Mouse (Mus musculus) embryonic facial prominence, embryonic 13.5 days (tissue): ENCODE results near the gene Sbno2. TPM values are rescaled to one million over a fixed set of nuclear protein-coding genes. Genes with fewer than 3 reads are reported as not detected.

Source experiments
- ATAC-seq: fragments of 200-750 bp; cut with Nextera tagmentation; 2 replicates; pipeline ENCODE4 v1.8.0; 2017; ENCODE audit warnings: low read depth; ENCODE audit not compliant: insufficient number of reproducible peaks, insufficient read depth, low FRiP score, low TSS enrichment
- H3K27ac ChIP-seq: fragments of 300-500 bp; sonication (generic); 2 replicates; pipeline ENCODE4 v1.5.1; 2015; ENCODE audit warnings: moderate library complexity, mild to moderate bottlenecking, inconsistent platforms
- H3K27me3 ChIP-seq: fragments of 300-500 bp; sonication (generic); 2 replicates; pipeline ENCODE4 v1.6.1; 2015; ENCODE audit warnings: mild to moderate bottlenecking, inconsistent platforms
- H3K36me3 ChIP-seq: fragments of 300-500 bp; sonication (generic); 2 replicates; pipeline ENCODE4 v1.6.1; 2015; ENCODE audit warnings: mild to moderate bottlenecking, inconsistent platforms
- H3K4me1 ChIP-seq: fragments of 300-500 bp; sonication (generic); 2 replicates; pipeline ENCODE4 v1.6.1; 2015; ENCODE audit warnings: inconsistent platforms
- H3K4me2 ChIP-seq: fragments of 300-500 bp; sonication (generic); 2 replicates; pipeline ENCODE4 v1.6.1; 2015; ENCODE audit warnings: moderate library complexity, mild to moderate bottlenecking, inconsistent platforms
- H3K4me3 ChIP-seq: fragments of 300-500 bp; sonication (generic); 2 replicates; pipeline ENCODE4 v1.5.1; 2015; ENCODE audit warnings: mild to moderate bottlenecking, inconsistent platforms
- H3K9ac ChIP-seq: fragments of 300-500 bp; sonication (generic); 2 replicates; pipeline ENCODE4 v1.6.1; 2015; ENCODE audit warnings: mild to moderate bottlenecking, inconsistent platforms
- H3K9me3 ChIP-seq: fragments of 300-500 bp; sonication (generic); 2 replicates; pipeline ENCODE4 v1.6.1; 2016; ENCODE audit warnings: inconsistent platforms
- WGBS: fragments of 180-500 bp; shearing (Covaris S2); methylation state at CpG from one replicate; pipeline ENCODE4 v1.1.7; 2015; ENCODE audit warnings: mixed read lengths; 5-methylcytosine and 5-hydroxymethylcytosine counted together
- polyA plus RNA-seq: library from polyadenylated mRNA; unstranded; fragments of >200 nt; fragmentation: Nextera tagmentation; extraction: Ambion mirVana; gene quantifications from 2 replicates; pipeline ENCODE4 v1.2.1, GENCODE M21; 2015

Sbno2 gene
- polyA plus RNA-seq, 1 experiment from 2014 or later = 15.8 TPM

- Histone ChIP-seq H3K4me1 (peaks cover under 1% of the 10 kb centered on the region), H3K9me3 (no peaks in the 10 kb centered on the region), H3K4me3 (no peak overlapping the region), H3K27me3 (no peaks in the 10 kb centered on the region), H3K27ac (no peak overlapping the region), H3K9ac (peak overlapping the region; percentile 7; the same call in 1 of the 2 replicates), H3K36me3 (peaks cover 82% of the 10 kb centered on the region), H3K4me2 (no peak overlapping the region)
- WGBS = 73% methylated on average over 3 of the region's 3 CpGs
- ATAC-seq = no peak
Measured at GRCm38 (mm10) chr10:80081075-80081474, 24.3 kb downstream of the Sbno2 start.

- H3K4me1 ChIP-seq = peaks cover 6% of the 10 kb centered on the region
- no peaks in the 10 kb centered on the region for H3K27me3 ChIP-seq
- ATAC-seq = no peak
- WGBS = 77% methylated on average over 16 of the region's 16 CpGs
- H3K4me2 ChIP-seq = no peak overlapping the region
- no peak overlapping the region for H3K4me3 ChIP-seq
- peaks cover 82% of the 10 kb centered on the region for H3K36me3 ChIP-seq
- no peak overlapping the region for H3K27ac ChIP-seq
- peak overlapping the region; percentile 7; the same call in 1 of the 2 replicates for H3K9ac ChIP-seq
- no peaks in the 10 kb centered on the region for H3K9me3 ChIP-seq
Measured at GRCm38 (mm10) chr10:80080396-80081070, 24.8 kb downstream of the Sbno2 start.

DNA sequence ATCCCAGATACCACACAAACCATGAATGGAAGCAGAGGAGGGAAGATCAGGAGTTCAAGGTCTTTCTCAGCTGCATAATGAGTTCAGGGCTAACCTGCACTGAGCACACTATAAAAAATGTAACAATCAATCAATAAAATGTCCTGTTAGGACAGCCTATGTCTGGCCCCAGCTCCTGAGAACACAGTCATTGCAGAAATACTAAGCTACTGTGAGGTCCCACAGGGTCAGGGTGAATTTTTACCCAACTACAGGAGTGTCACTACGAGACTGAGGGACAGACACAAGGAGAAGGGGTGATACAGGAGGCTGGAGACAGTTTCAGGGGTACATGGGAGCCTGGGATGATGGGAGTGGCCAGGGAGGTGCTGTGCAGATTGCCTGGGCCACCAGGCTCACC lies 27.0 kb downstream of the Sbno2 start:
- H3K9me3 ChIP-seq = no peaks in the 10 kb centered on the region
- H3K27ac ChIP-seq = no peak overlapping the region
- H3K36me3 ChIP-seq = peaks cover 61% of the 10 kb centered on the region
- 100% methylated on average over 1 of the region's 1 CpGs for WGBS
- no peaks in the 10 kb centered on the region for H3K27me3 ChIP-seq
- H3K9ac ChIP-seq = no peak overlapping the region
- H3K4me1 ChIP-seq = peaks cover 14% of the 10 kb centered on the region
- no peak for ATAC-seq
- no peak overlapping the region for H3K4me2 ChIP-seq
- H3K4me3 ChIP-seq = no peak overlapping the region

- Histone ChIP-seq H3K4me1 (peaks cover 24% of the 10 kb centered on the region), H3K9me3 (no peaks in the 10 kb centered on the region), H3K9ac (0 out of 2 replicates have a peak overlapping the region, but pooled peaks have one; percentile 16), H3K4me2 (no peak overlapping the region), H3K27ac (no peak overlapping the region), H3K27me3 (no peaks in the 10 kb centered on the region), H3K36me3 (peaks cover 51% of the 10 kb centered on the region), H3K4me3 (no peak overlapping the region)
- ATAC-seq = no peak
- 85% methylated on average over 5 of the region's 5 CpGs for WGBS
Measured at GRCm38 (mm10) chr10:80077312-80077711, 28.1 kb downstream of the Sbno2 start.

- no peaks in the 10 kb centered on the region for H3K27me3 ChIP-seq
- H3K4me1 ChIP-seq = peaks cover 33% of the 10 kb centered on the region
- peaks cover 48% of the 10 kb centered on the region for H3K36me3 ChIP-seq
- H3K9me3 ChIP-seq = no peaks in the 10 kb centered on the region
- no peak overlapping the region for H3K4me2 ChIP-seq
- no peak overlapping the region for H3K27ac ChIP-seq
- H3K4me3 ChIP-seq = no peak overlapping the region
- WGBS = 93% methylated on average over 4 of the region's 4 CpGs
- H3K9ac ChIP-seq = no peak overlapping the region
- no peak for ATAC-seq
Measured at GRCm38 (mm10) chr10:80076386-80076785, 29.0 kb downstream of the Sbno2 start.

DNA sequence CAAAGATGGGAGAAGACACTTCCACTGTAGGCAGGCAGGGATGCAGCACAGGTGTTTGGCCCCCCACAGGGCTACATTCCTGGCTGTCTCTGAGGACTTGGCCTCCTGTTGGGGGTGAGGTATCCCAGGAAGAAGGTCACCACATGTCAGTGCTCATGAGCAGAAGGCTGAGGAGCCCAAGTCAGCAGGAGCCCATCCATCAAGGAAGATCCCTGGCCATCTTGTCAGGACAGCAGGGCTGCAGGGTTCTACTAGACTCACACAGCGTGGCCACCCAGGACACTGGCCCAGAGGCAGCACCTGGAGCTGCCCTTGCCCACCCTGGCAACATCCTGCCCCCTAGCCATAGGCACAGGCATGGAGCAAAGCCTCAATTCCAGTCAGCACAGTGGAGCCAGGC lies 29.4 kb downstream of the Sbno2 start:
- Histone ChIP-seq H3K4me3 (no peak overlapping the region), H3K9ac (peak overlapping the region; percentile 32; the same call in 1 of the 2 replicates), H3K27me3 (no peaks in the 10 kb centered on the region), H3K36me3 (peaks cover 43% of the 10 kb centered on the region), H3K4me1 (peaks cover 38% of the 10 kb centered on the region), H3K27ac (peak overlapping the region; percentile 12; the same call in 1 of the 2 replicates), H3K4me2 (no peak overlapping the region), H3K9me3 (no peaks in the 10 kb centered on the region)
- no peak for ATAC-seq
- WGBS = 61% methylated on average over 1 of the region's 1 CpGs

DNA sequence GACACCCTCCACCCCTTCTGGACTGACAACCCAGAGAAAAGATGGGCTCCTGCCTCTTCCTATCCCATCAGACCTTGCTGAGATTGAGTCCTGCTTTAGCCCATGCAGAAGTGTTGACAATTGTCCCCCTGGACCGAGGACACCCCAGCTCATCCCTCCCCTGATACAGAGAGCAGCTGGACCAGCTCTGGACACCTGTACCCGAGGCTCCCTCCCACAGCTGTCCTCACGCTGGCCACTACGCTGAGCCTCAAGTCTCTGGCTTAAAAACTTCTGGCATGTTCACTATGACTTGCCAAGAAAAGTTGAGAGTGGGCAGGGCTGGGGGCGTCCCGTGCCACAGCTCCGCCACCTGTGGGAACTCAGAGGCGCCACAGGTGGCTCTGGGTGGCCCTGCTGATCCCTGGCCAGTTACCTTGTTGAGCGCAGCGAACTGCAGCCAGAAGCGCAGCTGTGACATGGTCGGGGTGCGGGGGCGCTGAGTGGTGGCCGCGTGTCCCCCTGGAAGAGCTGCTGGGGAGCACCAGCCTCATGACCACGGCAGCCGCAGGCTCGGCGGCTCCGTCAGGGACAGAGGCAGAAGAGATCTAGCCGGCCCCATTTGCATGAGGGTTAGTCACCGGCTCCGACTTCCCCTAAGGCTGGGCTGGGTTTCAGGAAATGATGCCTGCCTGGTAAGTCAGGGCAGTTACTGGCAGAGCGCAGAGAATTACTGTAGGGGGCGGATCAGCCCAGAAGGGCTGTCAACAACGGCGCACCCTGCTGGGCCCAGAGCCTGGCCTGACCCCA lies 30.4 kb downstream of the Sbno2 start:
- Histone ChIP-seq H3K27ac (peak overlapping the region; percentile 12; the same call in 1 of the 2 replicates), H3K9ac (peak overlapping the region; percentile 33), H3K9me3 (no peaks in the 10 kb centered on the region), H3K4me1 (peaks cover 42% of the 10 kb centered on the region), H3K36me3 (peaks cover 37% of the 10 kb centered on the region), H3K4me3 (no peak overlapping the region), H3K27me3 (no peaks in the 10 kb centered on the region), H3K4me2 (peak overlapping the region; percentile 42)
- 16% methylated on average over 28 of the region's 28 CpGs for WGBS
- no peak for ATAC-seq

- H3K27ac ChIP-seq = peak overlapping the region; percentile 7; the same call in 1 of the 2 replicates
- no peak overlapping the region for H3K4me3 ChIP-seq
- H3K36me3 ChIP-seq = peaks cover 29% of the 10 kb centered on the region
- H3K9ac ChIP-seq = 0 out of 2 replicates have a peak overlapping the region, but pooled peaks have one; percentile 27
- WGBS = 71% methylated on average over 20 of the region's 20 CpGs
- H3K27me3 ChIP-seq = no peaks in the 10 kb centered on the region
- no peak for ATAC-seq
- peaks cover 42% of the 10 kb centered on the region for H3K4me1 ChIP-seq
- H3K9me3 ChIP-seq = no peaks in the 10 kb centered on the region
- no peak overlapping the region for H3K4me2 ChIP-seq
Measured at GRCm38 (mm10) chr10:80072623-80073489, 32.5 kb downstream of the Sbno2 start.

DNA sequence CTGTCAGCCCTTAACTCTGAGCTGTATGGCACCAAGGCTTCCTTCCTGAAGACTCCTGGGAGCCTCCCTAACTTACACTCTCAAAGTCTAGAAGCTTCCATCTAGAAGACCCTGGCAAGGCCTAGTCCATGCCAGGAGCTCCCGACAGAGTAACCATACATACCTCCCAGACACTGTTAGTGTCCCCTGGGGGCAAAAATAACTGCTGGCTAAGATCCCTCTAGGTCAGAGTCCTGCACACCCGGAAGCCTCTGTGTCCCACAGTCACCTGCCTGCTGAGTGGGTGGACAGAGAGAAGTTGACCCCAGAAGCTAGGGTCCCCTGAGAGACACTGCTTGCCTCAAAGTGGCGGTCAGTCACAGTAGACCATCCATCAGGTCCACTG lies 33.9 kb downstream of the Sbno2 start:
- no peak overlapping the region for H3K4me2 ChIP-seq
- no peaks in the 10 kb centered on the region for H3K9me3 ChIP-seq
- H3K4me1 ChIP-seq = peaks cover 42% of the 10 kb centered on the region
- peak overlapping the region; percentile 71 for H3K27ac ChIP-seq
- H3K9ac ChIP-seq = 0 out of 2 replicates have a peak overlapping the region, but pooled peaks have one; percentile 32
- ATAC-seq = no peak
- H3K4me3 ChIP-seq = no peak overlapping the region
- H3K27me3 ChIP-seq = no peaks in the 10 kb centered on the region
- 75% methylated on average over 3 of the region's 3 CpGs for WGBS
- peaks cover 32% of the 10 kb centered on the region for H3K36me3 ChIP-seq

DNA sequence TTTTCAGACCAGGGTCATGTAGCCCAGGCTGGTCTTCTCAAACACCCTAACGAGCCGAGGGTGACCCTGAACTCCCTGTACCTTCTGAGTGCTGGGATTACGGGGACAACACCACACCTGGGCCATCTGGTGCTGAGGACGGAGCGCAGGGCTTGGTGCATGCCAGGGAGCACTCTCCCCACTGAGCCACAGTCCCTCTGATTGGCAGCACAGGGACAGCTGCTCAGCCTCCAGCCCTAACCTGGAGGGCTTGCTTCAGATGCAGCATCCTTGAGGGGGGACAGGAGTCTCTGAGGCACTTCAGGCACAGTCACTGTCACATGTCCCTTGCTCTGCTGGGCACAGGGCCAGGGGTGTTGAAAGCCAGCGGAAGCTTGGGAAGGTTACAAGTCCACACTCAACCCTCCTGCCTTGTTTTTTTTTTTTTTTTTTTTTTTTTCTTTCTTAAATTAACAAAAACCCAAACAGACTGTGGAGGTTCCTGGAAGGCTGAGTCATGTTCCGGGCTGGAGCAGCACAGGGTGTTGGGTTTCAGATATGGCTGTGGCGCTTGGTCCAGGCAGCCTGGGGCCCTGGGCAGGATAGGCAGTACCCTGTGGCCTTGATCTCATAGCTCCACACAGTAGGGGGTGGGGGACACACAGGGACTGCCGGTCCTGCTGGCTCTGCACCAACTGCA lies 34.4 kb downstream of the Sbno2 start:
- no peak overlapping the region for H3K4me3 ChIP-seq
- ATAC-seq = no peak
- peaks cover 40% of the 10 kb centered on the region for H3K4me1 ChIP-seq
- H3K4me2 ChIP-seq = no peak overlapping the region
- no peaks in the 10 kb centered on the region for H3K27me3 ChIP-seq
- H3K9me3 ChIP-seq = no peaks in the 10 kb centered on the region
- peaks cover 33% of the 10 kb centered on the region for H3K36me3 ChIP-seq
- 51% methylated on average over 9 of the region's 9 CpGs for WGBS
- H3K9ac ChIP-seq = peak overlapping the region; percentile 32; the same call in 1 of the 2 replicates
- H3K27ac ChIP-seq = peak overlapping the region; percentile 71
